Mouse (Mus musculus) kidney, adult 10 weeks (tissue): ENCODE measurements around the gene Ncoa3. TPM values are rescaled to one million over a fixed set of nuclear protein-coding genes. Genes with fewer than 3 reads are reported as not detected.

Source experiments
- polyA plus RNA-seq: library from polyadenylated mRNA; stranded (reverse); fragments of 350-450 nt; fragmentation: Illumina TruSeq; extraction: RNeasy Lipid Tissue Mini Kit (QIAGEN cat#74804); gene quantifications from one replicate; pipeline ENCODE4 v1.2.3, GENCODE M21; 2014; ENCODE audit warnings: low read depth, low replicate concordance

Ncoa3 gene
- 33.9 TPM for polyA plus RNA-seq

GRCm38 (mm10) chr2:165992270-165993172 lies at the start of gene Ncoa3:
TSS of gene Ncoa3 (plus strand) at chr2:165992636.

Other genes starting within 250 kb of the Ncoa3 start
- 25.1 TPM for gene Zmynd8, start 93.6 kb upstream of the Ncoa3 start, polyA plus RNA-seq
- gene Sulf2, start 163.0 kb downstream of the Ncoa3 start, polyA plus RNA-seq: 3.0 TPM